Mouse (Mus musculus): ENCODE results near the gene Glb1. TPM values are rescaled to one million over a fixed set of nuclear protein-coding genes. Genes with fewer than 3 reads are reported as not detected.

Glb1 gene
- polyA plus RNA-seq, 1 experiment from 2014 or later, result 26.4 TPM

- Histone ChIP-seq H3K27ac (ENCODE audit: low read depth, low read length) (no peak overlapping the region), H3K36me3 (ENCODE audit: control insufficient read depth, insufficient read depth, low read length) (peaks cover 2% of the 10 kb centered on the region; the same call in 1 of the 2 replicates), H3K9ac (ENCODE audit: low read depth, low read length) (no peak overlapping the region), H3K4me3 (ENCODE audit: low read depth, low read length) (no peak overlapping the region), H3K9me3 (ENCODE audit: control insufficient read depth, low read length) (no peaks in the 10 kb centered on the region), H3K4me2 (no peak overlapping the region), H3K27me3 (replicated peaks; ENCODE audit: control insufficient read depth, insufficient read depth, low read length) (no peaks in the 10 kb centered on the region), H3K4me1 (replicated peaks; ENCODE audit: control insufficient read depth, insufficient read depth, low read length) (peaks cover 14% of the 10 kb centered on the region)
- ATAC-seq (replicated peaks; ENCODE audit: low FRiP score), result no peak
- 63% methylated on average over 6 of the region's 6 CpGs for WGBS
- DNase-seq (ENCODE audit: low spot score), result no peak
Measured at GRCm38 (mm10) chr9:114465442-114465841, 64.6 kb downstream of the Glb1 start.

- ATAC-seq (replicated peaks; ENCODE audit: low FRiP score) (peak; percentile 85), DNase-seq (ENCODE audit: low spot score) (no peak)
- 57% methylated on average over 7 of the region's 7 CpGs for WGBS
- Histone ChIP-seq H3K4me3 (ENCODE audit: low read depth, low read length) (no peak overlapping the region), H3K27me3 (replicated peaks; ENCODE audit: control insufficient read depth, insufficient read depth, low read length) (no peaks in the 10 kb centered on the region), H3K4me1 (replicated peaks; ENCODE audit: control insufficient read depth, insufficient read depth, low read length) (peaks cover 14% of the 10 kb centered on the region), H3K9ac (ENCODE audit: low read depth, low read length) (no peak overlapping the region), H3K27ac (ENCODE audit: low read depth, low read length) (no peak overlapping the region), H3K36me3 (ENCODE audit: control insufficient read depth, insufficient read depth, low read length) (peaks cover 2% of the 10 kb centered on the region; the same call in 1 of the 2 replicates), H3K4me2 (no peak overlapping the region), H3K9me3 (ENCODE audit: control insufficient read depth, low read length) (no peaks in the 10 kb centered on the region)
Measured at GRCm38 (mm10) chr9:114466871-114467270, 66.0 kb downstream of the Glb1 start.

GRCm38 (mm10) chr9:114468217-114468616 is 67.3 kb downstream of the Glb1 start:
- H3K9me3 ChIP-seq (ENCODE audit: control insufficient read depth, low read length), result no peaks in the 10 kb centered on the region
- no peak overlapping the region for H3K27ac ChIP-seq (ENCODE audit: low read depth, low read length)
- DNase-seq (ENCODE audit: low spot score), result no peak
- H3K36me3 ChIP-seq (ENCODE audit: control insufficient read depth, insufficient read depth, low read length), result peaks cover 2% of the 10 kb centered on the region; the same call in 1 of the 2 replicates
- no peak overlapping the region for H3K4me2 ChIP-seq
- peaks cover 14% of the 10 kb centered on the region for H3K4me1 ChIP-seq (replicated peaks; ENCODE audit: control insufficient read depth, insufficient read depth, low read length)
- no peak overlapping the region for H3K4me3 ChIP-seq (ENCODE audit: low read depth, low read length)
- WGBS, result 70% methylated on average over 5 of the region's 5 CpGs
- no peaks in the 10 kb centered on the region for H3K27me3 ChIP-seq (replicated peaks; ENCODE audit: control insufficient read depth, insufficient read depth, low read length)
- H3K9ac ChIP-seq (ENCODE audit: low read depth, low read length), result no peak overlapping the region
- peak; percentile 73 for ATAC-seq (replicated peaks; ENCODE audit: low FRiP score)

DNA sequence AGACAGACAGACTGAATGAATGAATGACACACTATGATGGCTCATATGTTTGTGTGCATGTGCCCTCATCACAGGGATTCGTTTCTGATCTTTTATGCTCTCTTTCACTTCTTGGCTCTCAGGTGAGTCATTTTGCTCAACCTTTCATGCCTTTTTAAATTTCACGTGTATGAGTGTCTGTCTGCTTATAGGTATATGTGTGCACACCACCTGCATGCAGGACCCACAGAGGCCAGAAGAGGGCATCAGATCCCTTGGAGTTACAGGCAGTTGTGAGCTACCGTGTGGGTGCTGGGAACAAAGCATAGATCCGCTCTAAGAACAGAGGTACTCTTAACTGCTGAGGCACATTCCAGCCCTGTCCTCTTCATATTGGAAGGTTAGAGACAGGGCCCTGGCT is 67.8 kb downstream of the Glb1 start:
- 93% methylated on average over 4 of the region's 4 CpGs for WGBS
- no peaks in the 10 kb centered on the region for H3K9me3 ChIP-seq (ENCODE audit: control insufficient read depth, low read length)
- peaks cover 2% of the 10 kb centered on the region; the same call in 1 of the 2 replicates for H3K36me3 ChIP-seq (ENCODE audit: control insufficient read depth, insufficient read depth, low read length)
- DNase-seq (ENCODE audit: low spot score), result no peak
- H3K9ac ChIP-seq (ENCODE audit: low read depth, low read length), result no peak overlapping the region
- H3K27me3 ChIP-seq (replicated peaks; ENCODE audit: control insufficient read depth, insufficient read depth, low read length), result no peaks in the 10 kb centered on the region
- peaks cover 14% of the 10 kb centered on the region for H3K4me1 ChIP-seq (replicated peaks; ENCODE audit: control insufficient read depth, insufficient read depth, low read length)
- H3K4me3 ChIP-seq (ENCODE audit: low read depth, low read length), result no peak overlapping the region
- H3K4me2 ChIP-seq, result no peak overlapping the region
- H3K27ac ChIP-seq (ENCODE audit: low read depth, low read length), result no peak overlapping the region
- no peak for ATAC-seq (replicated peaks; ENCODE audit: low FRiP score)

DNA sequence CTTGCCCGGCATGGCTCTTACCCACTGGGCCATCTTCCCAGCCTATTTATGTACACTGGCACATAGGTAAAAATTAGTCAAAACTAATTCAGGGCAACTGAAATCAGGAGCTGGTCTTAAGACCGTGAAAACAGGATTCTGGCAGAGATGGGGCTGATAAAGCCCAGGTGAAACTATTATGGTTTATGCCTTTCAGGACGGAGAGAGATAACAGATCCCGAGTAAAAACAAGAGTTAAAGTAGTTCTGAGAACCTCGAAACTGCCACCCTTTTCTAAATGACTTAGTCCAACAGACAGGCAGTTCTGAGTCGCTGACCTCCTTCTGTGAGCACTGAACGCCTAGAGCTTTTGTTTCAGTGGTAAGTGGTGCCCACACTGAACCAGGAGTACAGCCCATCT is 71.0 kb downstream of the Glb1 start:
- ATAC-seq (replicated peaks; ENCODE audit: low FRiP score) (no peak), DNase-seq (ENCODE audit: low spot score) (no peak)
- Histone ChIP-seq H3K4me2 (no peak overlapping the region), H3K9me3 (ENCODE audit: control insufficient read depth, low read length) (no peaks in the 10 kb centered on the region), H3K9ac (ENCODE audit: low read depth, low read length) (no peak overlapping the region), H3K36me3 (ENCODE audit: control insufficient read depth, insufficient read depth, low read length) (no peaks in the 10 kb centered on the region; the same call in 1 of the 2 replicates), H3K4me3 (ENCODE audit: low read depth, low read length) (no peak overlapping the region), H3K27me3 (replicated peaks; ENCODE audit: control insufficient read depth, insufficient read depth, low read length) (no peaks in the 10 kb centered on the region), H3K4me1 (replicated peaks; ENCODE audit: control insufficient read depth, insufficient read depth, low read length) (peaks cover 8% of the 10 kb centered on the region; the same call in 1 of the 2 replicates), H3K27ac (ENCODE audit: low read depth, low read length) (no peak overlapping the region)
- WGBS, result 83% methylated on average over 7 of the region's 7 CpGs

DNA sequence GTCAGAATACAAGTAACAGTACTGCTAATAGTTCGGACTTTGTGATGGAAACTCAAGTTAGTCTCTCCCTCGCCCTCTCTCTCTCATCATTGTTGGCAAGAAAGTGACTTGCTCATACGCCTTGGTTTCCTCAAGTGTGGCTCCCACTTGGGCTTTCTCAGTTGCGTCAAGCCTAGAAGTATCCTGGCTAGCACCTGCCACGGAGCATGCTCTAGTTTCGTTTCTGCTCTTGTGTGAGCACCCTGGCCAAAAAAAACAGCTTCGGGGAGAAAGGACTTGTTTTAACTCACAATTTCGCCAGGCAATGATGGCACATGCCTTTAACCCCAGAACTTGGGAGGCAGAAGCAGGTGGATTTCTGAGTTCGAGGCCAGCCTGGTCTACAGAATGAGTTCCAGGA is 76.1 kb downstream of the Glb1 start:
- H3K9ac ChIP-seq (ENCODE audit: low read depth, low read length), result no peak overlapping the region
- ATAC-seq (replicated peaks; ENCODE audit: low FRiP score), result no peak
- H3K9me3 ChIP-seq (ENCODE audit: control insufficient read depth, low read length), result no peaks in the 10 kb centered on the region
- no peak overlapping the region for H3K4me2 ChIP-seq
- H3K27ac ChIP-seq (ENCODE audit: low read depth, low read length), result no peak overlapping the region
- no peaks in the 10 kb centered on the region for H3K4me1 ChIP-seq (replicated peaks; ENCODE audit: control insufficient read depth, insufficient read depth, low read length)
- H3K27me3 ChIP-seq (replicated peaks; ENCODE audit: control insufficient read depth, insufficient read depth, low read length), result no peaks in the 10 kb centered on the region
- no peak overlapping the region for H3K4me3 ChIP-seq (ENCODE audit: low read depth, low read length)
- 93% methylated on average over 9 of the region's 9 CpGs for WGBS
- no peak for DNase-seq (ENCODE audit: low spot score)
- H3K36me3 ChIP-seq (ENCODE audit: control insufficient read depth, insufficient read depth, low read length), result no peaks in the 10 kb centered on the region

DNA sequence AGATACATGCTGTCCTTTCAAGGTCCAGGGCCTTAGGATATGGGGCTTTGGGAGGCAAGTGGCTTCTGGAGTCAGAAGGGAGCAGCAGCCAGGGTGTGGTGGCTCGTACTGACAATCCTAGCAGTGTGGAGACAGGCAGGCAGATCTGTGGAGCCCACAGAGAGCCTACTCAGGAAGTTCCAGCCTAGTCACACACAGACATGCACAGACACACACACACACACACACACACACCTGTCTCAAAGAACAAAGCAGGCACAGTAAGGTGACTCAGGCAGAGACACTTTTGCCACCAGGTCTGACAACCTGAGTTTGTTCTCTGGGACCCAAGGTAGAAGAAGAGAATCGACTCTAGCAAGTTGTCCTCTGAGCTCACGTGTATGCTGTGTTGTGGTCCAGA is 80.1 kb downstream of the Glb1 start:
- WGBS, result 63% methylated on average over 3 of the region's 3 CpGs
- Histone ChIP-seq H3K27me3 (replicated peaks; ENCODE audit: control insufficient read depth, insufficient read depth, low read length) (no peaks in the 10 kb centered on the region), H3K36me3 (ENCODE audit: control insufficient read depth, insufficient read depth, low read length) (no peaks in the 10 kb centered on the region), H3K27ac (ENCODE audit: low read depth, low read length) (no peak overlapping the region), H3K4me3 (ENCODE audit: low read depth, low read length) (no peak overlapping the region), H3K4me1 (replicated peaks; ENCODE audit: control insufficient read depth, insufficient read depth, low read length) (no peaks in the 10 kb centered on the region), H3K9me3 (ENCODE audit: control insufficient read depth, low read length) (no peaks in the 10 kb centered on the region), H3K9ac (ENCODE audit: low read depth, low read length) (no peak overlapping the region), H3K4me2 (no peak overlapping the region)
- DNase-seq (ENCODE audit: low spot score) (no peak), ATAC-seq (replicated peaks; ENCODE audit: low FRiP score) (no peak)

GRCm38 (mm10) chr9:114484771-114485170 is 83.9 kb downstream of the Glb1 start:
- H3K4me2 ChIP-seq, result no peak overlapping the region
- H3K4me3 ChIP-seq (ENCODE audit: low read depth, low read length), result no peak overlapping the region
- no peaks in the 10 kb centered on the region for H3K36me3 ChIP-seq (ENCODE audit: control insufficient read depth, insufficient read depth, low read length)
- H3K9me3 ChIP-seq (ENCODE audit: control insufficient read depth, low read length), result no peaks in the 10 kb centered on the region
- no peaks in the 10 kb centered on the region for H3K4me1 ChIP-seq (replicated peaks; ENCODE audit: control insufficient read depth, insufficient read depth, low read length)
- 68% methylated on average over 5 of the region's 5 CpGs for WGBS
- H3K9ac ChIP-seq (ENCODE audit: low read depth, low read length), result no peak overlapping the region
- no peaks in the 10 kb centered on the region for H3K27me3 ChIP-seq (replicated peaks; ENCODE audit: control insufficient read depth, insufficient read depth, low read length)
- DNase-seq (ENCODE audit: low spot score) (no peak), ATAC-seq (replicated peaks; ENCODE audit: low FRiP score) (no peak)
- no peak overlapping the region for H3K27ac ChIP-seq (ENCODE audit: low read depth, low read length)

GRCm38 (mm10) chr9:114486808-114487207 is 85.9 kb downstream of the Glb1 start:
- Histone ChIP-seq H3K4me3 (ENCODE audit: low read depth, low read length) (no peak overlapping the region), H3K27me3 (replicated peaks; ENCODE audit: control insufficient read depth, insufficient read depth, low read length) (no peaks in the 10 kb centered on the region), H3K36me3 (ENCODE audit: control insufficient read depth, insufficient read depth, low read length) (no peaks in the 10 kb centered on the region), H3K27ac (ENCODE audit: low read depth, low read length) (no peak overlapping the region), H3K9ac (ENCODE audit: low read depth, low read length) (no peak overlapping the region), H3K9me3 (ENCODE audit: control insufficient read depth, low read length) (no peaks in the 10 kb centered on the region), H3K4me2 (no peak overlapping the region), H3K4me1 (replicated peaks; ENCODE audit: control insufficient read depth, insufficient read depth, low read length) (no peaks in the 10 kb centered on the region)
- 89% methylated on average over 4 of the region's 4 CpGs for WGBS
- ATAC-seq (replicated peaks; ENCODE audit: low FRiP score), result no peak
- no peak for DNase-seq (ENCODE audit: low spot score)
